Mouse (Mus musculus) heart, adult 9 months (tissue): Measurements from ENCODE around the gene Slc35a5.

Experiments used
- DNase-seq, 2 experiments: peaks; one replicate each; pipeline ENCODE4 v3.0.0; 2022; ENCODE audit warnings: low spot score in 2 of 2

Gene Slc35a5

GRCm38 (mm10) chr16:45117200-45117599, 41.3 kb downstream of the Slc35a5 start:
- no peak for DNase-seq

DNA sequence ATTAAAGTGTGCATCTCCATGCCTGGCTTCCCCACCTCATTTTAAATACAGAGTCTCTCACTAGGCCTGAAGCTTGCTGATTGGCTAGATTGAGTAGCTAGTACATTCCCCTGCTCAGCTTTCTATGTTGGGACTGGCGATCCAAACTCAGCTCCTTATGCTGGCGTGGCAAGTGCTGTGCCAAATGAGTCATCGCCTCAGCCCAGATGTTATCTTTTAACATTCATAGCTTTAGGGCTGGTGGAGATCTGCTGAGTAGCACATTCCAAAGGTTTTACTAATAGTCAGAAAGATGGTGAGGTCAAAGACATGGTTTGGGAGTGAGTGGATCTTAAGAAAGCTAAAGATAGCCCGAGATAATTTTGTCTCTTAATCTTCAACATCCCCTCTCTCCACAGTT, 48.0 kb downstream of the Slc35a5 start:
- DNase-seq, result peak; percentile 70 to 77

DNA sequence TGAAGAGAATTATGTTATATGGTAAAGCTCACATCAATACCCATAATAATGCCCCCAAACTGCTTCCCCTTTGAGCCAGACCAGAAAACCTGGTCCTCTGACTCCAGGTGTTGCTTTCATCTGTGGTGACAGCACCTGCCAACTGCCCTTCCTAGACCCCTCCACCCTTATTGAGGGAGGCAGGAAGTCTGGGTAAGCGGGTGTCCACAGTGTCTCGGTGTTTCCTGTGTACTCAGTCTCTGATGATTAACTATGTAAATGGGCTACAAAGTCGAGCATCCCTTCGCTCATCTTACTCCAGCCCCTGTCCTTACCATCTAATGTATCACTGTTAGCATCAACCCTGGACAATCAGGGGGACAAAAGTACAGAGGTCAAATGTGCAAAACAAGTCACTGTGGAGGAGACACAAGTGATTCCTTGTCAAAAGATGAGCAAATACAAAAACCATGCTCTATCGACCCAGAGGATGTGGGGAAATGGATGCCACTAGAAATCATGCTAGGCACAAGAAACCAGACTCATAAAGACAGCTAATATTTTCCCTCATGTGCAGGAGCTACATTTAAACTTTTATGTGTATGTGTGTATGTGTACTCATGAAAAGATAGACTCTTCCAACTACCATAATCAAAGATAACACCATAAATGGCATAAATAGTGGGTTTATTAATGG, 50.2 kb downstream of the Slc35a5 start:
- DNase-seq, result no peak

- no peak for DNase-seq
These were observed 53.5 kb downstream of the Slc35a5 start for GRCm38 (mm10) chr16:45104993-45105392.

DNA sequence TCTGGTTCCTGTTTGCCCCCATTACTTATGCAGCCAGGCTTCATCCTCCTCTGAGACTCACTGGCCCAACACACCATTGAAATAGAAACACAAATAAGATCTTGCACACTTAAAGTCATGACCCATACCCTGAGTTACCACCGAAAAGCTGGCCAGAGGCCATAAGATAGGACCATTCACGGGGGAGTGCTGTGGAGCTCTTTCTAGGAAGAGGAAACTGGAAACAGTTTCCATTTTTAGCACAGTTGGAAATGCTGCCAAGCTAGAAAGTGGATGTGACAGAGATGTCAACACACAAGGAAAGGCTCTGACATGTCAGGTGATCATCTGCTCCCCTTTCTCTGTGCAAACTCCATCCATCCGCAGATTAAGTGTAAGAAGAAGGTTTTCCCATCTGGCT, 57.6 kb downstream of the Slc35a5 start:
- DNase-seq, result peak; percentile 58 to 69

- DNase-seq, result no peak
These were observed 59.7 kb downstream of the Slc35a5 start for GRCm38 (mm10) chr16:45098886-45099210.

DNA sequence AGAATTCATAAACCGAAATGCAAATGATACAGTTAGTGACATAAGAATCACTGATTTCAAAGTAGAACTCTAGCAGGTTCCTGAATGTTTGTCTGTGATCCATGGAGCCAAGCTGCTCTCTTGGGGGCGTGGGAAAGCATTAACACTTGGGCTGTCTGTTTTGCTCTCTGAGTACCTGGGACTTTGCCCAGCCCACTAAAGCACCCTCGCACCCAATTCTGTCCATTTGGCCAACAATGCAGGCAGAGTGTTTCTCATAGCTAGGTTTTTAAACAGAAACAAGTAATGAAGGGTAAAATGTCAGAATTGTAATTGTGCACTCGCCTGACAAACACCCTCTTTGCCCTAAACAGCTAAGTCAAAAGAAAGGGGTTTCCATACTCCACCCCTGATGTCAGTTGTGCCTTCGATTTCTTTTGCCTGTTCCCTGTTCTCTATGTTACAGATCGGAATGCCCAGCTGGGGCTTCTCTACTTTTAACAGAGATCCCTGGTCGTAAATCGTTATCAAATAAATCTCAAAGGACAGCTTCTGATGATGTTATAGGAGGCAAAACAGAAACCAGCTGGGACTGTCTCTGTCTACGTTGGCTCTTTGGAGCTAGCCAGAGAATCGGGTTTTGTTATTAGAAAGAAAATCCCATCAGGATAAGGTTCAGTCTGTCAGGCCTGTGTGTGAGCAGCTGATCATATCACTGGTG, 60.2 kb downstream of the Slc35a5 start:
- DNase-seq, result no peak

DNA sequence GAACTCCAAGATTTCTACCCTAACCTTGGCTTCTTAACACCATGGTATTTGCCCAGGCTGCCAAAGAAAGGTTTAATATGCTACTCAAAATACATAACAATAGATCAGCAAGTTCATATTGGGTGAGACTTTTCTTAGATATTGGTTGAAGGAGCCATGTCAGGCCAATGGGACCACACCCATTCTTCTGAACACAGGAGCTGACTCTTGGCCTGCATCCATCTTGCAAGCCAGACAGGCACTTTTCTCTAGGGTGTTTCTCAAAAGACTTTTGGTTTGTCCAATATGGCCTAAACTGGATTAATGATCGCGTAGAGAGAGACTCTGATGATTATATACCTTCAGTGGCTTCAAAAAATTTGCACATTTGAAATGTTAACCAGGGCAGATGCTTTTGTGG, 61.0 kb downstream of the Slc35a5 start:
- DNase-seq, result peak in 1 of 2 experiments; percentile 38

GRCm38 (mm10) chr16:45095561-45096482, 62.7 kb downstream of the Slc35a5 start:
- no peak for DNase-seq

DNA sequence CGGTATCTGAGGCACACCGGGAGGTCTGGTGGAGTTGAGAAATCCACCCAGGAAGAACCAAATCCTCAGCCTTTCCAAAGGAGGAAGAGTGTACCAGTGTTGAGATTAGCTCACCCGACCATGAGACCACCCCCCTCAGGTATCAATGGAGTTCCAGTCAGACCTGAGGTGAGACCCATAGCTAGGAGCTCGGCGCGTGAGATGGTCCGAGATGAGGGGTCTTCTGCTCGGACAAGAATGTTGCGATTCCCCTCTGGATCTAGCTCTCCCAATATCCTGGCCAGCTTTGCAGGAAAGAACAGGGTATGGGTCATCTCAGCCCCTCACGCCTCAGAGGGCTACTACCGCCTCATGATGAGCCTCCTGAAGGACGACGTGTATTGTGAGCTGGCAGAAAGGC, 63.5 kb downstream of the Slc35a5 start:
- no peak for DNase-seq

DNA sequence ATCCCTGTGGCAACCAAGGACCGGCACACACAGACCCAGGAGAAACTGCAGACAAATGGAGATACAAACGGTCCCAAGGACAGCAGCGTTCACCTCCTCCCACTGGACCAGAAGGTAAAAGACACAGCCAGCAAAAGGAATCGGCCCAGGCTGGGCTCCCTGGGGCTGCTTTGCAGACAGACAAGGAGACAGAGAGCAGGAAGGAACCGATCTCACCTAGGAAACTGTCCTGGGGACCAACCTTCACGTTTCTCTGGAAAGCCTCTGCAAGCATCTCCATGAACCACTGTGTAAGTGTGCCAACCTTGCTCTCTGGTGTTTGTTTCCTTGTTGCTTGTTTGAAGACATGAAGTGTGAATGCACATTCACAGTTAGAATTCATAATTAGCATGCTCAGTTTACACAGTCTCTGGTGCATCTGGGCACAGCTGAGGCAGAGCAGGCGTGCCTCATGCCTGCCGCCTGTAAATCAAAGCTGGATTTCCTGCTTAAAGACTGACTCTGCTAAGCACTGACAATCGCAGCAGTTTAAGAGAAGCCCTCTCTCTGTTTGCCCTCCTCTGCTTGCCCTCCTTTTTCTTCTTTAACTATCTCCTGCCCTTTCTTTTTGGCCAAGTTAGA, 64.3 kb downstream of the Slc35a5 start:
- DNase-seq, result peak in 1 of 2 experiments; percentile 50

DNA sequence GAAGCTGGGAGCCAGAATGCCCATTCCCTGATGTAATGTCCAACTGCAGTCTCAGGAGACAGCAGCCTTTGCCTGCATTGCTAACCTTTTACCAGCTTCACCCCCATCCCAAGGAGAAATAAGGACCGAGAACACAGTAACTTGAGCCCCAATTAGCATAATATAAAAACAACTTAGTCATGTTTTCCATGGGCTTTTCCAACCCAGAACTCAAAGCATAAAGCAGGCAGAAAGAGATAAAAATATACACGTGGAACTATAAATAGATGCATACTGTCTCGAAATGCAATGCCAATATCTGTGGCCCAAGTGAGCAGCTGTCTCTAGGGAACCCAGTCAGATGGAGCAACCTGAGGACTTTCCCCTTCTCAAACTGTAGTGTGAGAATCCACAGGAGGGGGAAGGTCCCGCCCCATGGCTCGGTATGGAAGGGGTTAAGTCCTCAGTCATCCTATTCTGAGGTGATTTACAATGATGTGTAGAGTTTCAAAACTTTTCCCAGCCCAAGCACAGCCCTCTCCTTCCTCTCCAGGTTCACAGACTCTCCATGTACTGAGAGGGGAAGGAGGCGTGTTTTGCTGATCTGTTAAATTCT, 65.3 kb downstream of the Slc35a5 start, which contains the start of gene Ccdc80:
Ccdc80 (plus strand) TSS at position 266 of the 595 bp plus-strand sequence.
- DNase-seq, result peak; percentile 50 to 54

GRCm38 (mm10) chr16:45090005-45090404, 68.5 kb downstream of the Slc35a5 start:
- peak; percentile 68 to 72 for DNase-seq
